Mouse (Mus musculus): ENCODE data around the gene Zfp423.

Gene Zfp423

GRCm38 (mm10) chr8:87959320-87959920 is at the start of gene Zfp423:
Gene Zfp423, minus strand, starts transcription at chr8:87959595.
- no peak for DNase-seq (ENCODE audit: low read depth)

GRCm38 (mm10) chr8:88006811-88007210 is 47.4 kb upstream of the Zfp423 start:
- DNase-seq (ENCODE audit: low read depth) = no peak

- no peak for DNase-seq (ENCODE audit: low read depth)
Measured at GRCm38 (mm10) chr8:87984778-87985177, 25.4 kb upstream of the Zfp423 start.

- DNase-seq (ENCODE audit: low read depth) = no peak
Measured at GRCm38 (mm10) chr8:87984032-87984431, 24.6 kb upstream of the Zfp423 start.

GRCm38 (mm10) chr8:87982936-87983335 is 23.5 kb upstream of the Zfp423 start:
- DNase-seq (ENCODE audit: low read depth) = no peak

- no peak for DNase-seq (ENCODE audit: low read depth)
Measured at GRCm38 (mm10) chr8:87975466-87975809, 16.0 kb upstream of the Zfp423 start.

- no peak for DNase-seq (ENCODE audit: low read depth)
Measured at GRCm38 (mm10) chr8:87974759-87975465, 15.5 kb upstream of the Zfp423 start.

GRCm38 (mm10) chr8:87974122-87974758 is 14.8 kb upstream of the Zfp423 start:
- DNase-seq (ENCODE audit: low read depth) = no peak

GRCm38 (mm10) chr8:87967866-87968620 is 8.6 kb upstream of the Zfp423 start:
- no peak for DNase-seq (ENCODE audit: low read depth)

GRCm38 (mm10) chr8:87967057-87967820 is 7.8 kb upstream of the Zfp423 start:
- no peak for DNase-seq (ENCODE audit: low read depth)

- no peak for DNase-seq (ENCODE audit: low read depth)
Measured at GRCm38 (mm10) chr8:87962514-87963225, 3.3 kb upstream of the Zfp423 start.

GRCm38 (mm10) chr8:87961680-87962513 is 2.5 kb upstream of the Zfp423 start:
- no peak for DNase-seq (ENCODE audit: low read depth)

GRCm38 (mm10) chr8:87961108-87961507 is 1.7 kb upstream of the Zfp423 start:
- DNase-seq (ENCODE audit: low read depth) = no peak

GRCm38 (mm10) chr8:87960061-87960749 is 810 bp upstream of the Zfp423 start:
- DNase-seq (ENCODE audit: low read depth) = no peak

GRCm38 (mm10) chr8:87958451-87959319 is 710 bp downstream of the Zfp423 start:
- DNase-seq (ENCODE audit: low read depth) = no peak

- DNase-seq (ENCODE audit: low read depth) = no peak
Measured at GRCm38 (mm10) chr8:87957871-87958450, 1.4 kb downstream of the Zfp423 start.

- DNase-seq (ENCODE audit: low read depth) = no peak
Measured at GRCm38 (mm10) chr8:87956001-87956400, 3.4 kb downstream of the Zfp423 start.

GRCm38 (mm10) chr8:87953473-87953872 is 5.9 kb downstream of the Zfp423 start:
- DNase-seq (ENCODE audit: low read depth) = no peak
